Mouse (Mus musculus) Patski (cell line): ENCODE measurements around the gene Ntn4. TPM values are rescaled to one million over a fixed set of nuclear protein-coding genes. Genes with fewer than 3 reads are reported as not detected.
A peak's percentile ranks its signal among the peaks of the same experiment; 100 is the strongest.

ENCODE experiments used
- ATAC-seq: fragments of 100-300 bp; one replicate; pipeline ENCODE4 v1.8.0; 2021
- CTCF ChIA-PET: fragments of 350-600 bp; sonication (Branson Sonifier 250); formaldehyde crosslinking; loops from one replicate; lab custom pipeline; 2022; ENCODE audit warnings: inconsistent platforms; lab: Charles Lee
- POLR2A ChIA-PET: fragments of 350-600 bp; sonication (Branson Sonifier 250); formaldehyde crosslinking; loops from one replicate; lab custom pipeline; 2022; ENCODE audit warnings: antibody characterized with exemption, inconsistent platforms; lab: Charles Lee
- DNase-seq: peaks from one replicate; pipeline ENCODE4 v3.0.0-alpha.2; 2011; ENCODE audit warnings: low read depth, low spot score
- H3K27me3 ChIP-seq: fragments of 371-371 bp; one replicate; pipeline ENCODE4 v1.5.1; 2021
- CTCF ChIP-seq: fragments of 100-300 bp; IDR thresholded peaks from one replicate; pipeline ENCODE4 v1.5.1; 2021
- in situ Hi-C: fragments of 300-500 bp; cut with MboI; formaldehyde crosslinking; loops from 3 replicates; pipeline ENCODE4 v1.11.1; 2018; ENCODE audit warnings: low pct_unique_long_range_greater_than_20kb, mixed read lengths
- polyA plus RNA-seq: library from polyadenylated mRNA; unstranded; gene quantifications from one replicate; pipeline ENCODE4 v1.2.3, GENCODE M21; 2021

The Ntn4 gene
- polyA plus RNA-seq, 1 experiment from 2014 or later: 159 TPM

DNA sequence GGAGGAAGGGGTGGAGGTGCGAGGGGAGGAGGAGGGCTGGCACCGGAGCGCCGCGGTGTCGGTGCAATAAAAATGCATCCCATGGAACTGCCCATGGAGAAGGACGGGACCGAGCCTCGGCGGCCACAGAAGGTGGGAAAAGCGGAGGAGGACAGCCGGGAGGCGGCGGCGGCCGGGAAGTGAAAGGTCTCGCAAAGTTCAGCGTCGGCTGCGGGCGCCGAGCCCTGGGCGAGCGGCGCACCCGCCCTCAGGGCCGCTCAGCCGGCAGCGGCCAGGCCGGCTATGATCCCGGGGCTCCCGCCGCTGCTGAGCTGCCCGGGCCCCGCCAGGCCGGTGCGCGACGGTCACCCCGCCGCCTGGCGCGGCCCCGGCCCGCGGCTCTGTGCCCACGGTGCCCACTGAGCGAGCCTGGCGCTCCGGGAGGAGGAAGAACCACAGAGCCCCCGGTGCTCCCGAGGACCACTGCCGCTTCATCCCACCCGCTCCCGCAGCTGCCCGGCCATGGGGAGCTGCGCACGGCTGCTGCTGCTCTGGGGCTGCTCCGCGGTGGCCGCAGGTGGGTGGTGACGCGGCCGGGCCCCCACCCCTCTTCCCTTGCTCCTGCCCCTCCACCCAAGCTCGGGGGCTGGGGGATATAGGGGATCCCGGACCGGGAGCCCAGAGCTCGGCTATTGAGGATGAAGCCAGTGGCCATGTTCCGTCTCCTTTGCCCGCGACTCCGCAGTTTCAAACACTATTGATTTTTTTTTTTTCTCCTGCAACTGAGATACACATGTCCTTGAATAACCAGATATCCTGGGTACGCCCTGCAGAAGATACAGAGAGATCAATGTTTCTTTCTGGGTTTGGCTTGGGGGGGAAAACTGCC is 706 bp downstream of the Ntn4 start:
- no peak for DNase-seq
- in situ Hi-C loops: no loop called here
- CTCF ChIA-PET: interaction anchor here (0.7 to 1.5 kb wide), 2 partner anchors 8 to 45 kb away, joined by 3 read pairs; no protein-coding TSS in a partner anchor
- no peak for TF ChIP-seq CTCF
- peak; percentile 38 for ATAC-seq
- POLR2A ChIA-PET: interaction anchor here (0.7 to 1.2 kb wide), 7 partner anchors 26 to 750 kb away, joined by 3 to 5 read pairs (median 4); no protein-coding TSS in a partner anchor
- H3K27me3 ChIP-seq: no peaks in the 10 kb centered on the region

DNA sequence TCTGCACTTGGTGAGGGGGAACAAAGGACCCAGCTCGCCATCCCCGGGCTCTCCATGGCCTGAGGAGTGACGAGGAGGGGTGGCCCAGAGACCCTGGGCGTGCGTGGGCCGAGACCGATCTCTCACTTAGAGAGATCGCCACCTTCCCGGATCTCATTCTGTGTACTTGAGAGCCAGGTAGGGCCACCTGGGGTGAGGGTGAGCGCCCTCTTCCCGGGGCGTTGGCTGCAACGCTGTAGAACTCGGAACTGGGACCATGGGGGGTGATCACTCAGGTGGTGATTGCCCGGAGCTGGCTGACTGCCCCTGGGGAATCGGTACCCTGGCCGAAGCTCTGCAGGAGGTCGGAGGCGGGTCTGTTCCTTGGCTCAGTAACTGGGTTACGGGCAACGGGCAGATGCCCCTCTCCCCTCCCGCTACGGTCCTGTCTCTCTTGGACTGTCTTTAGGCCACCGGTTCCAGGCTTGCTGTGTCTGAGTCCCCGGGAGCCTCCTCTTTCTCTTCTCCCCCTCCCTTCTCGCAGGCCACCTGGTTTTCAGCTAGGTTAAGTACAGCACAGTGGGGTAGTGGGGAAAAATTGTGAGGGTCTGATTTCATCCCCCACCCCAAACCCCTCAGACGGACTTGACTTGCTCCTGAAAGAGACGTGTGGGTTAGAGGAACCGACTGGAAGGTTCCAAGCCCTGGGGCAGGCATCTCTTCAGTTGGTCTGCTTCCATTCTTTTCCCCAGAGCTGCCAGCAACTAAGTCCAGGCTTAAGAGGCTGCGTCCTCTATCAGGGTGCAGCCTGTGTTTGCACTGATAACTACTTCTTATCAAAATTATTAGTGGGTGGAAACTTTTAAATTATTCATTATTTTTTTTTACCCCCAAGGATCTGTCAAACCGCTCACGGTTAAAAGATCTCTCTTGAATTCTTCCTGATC is 1.6 kb downstream of the Ntn4 start:
- ChIA-PET CTCF (interaction anchor here (0.6 to 1.5 kb wide), 4 partner anchors 9 to 802 kb away, joined by 3 read pairs; no protein-coding TSS in a partner anchor), POLR2A (interaction anchor here (0.7 to 1.2 kb wide), 10 partner anchors 19 to 749 kb away, joined by 3 to 7 read pairs (median 4); no protein-coding TSS in a partner anchor)
- no peaks in the 10 kb centered on the region for H3K27me3 ChIP-seq
- no peak for TF ChIP-seq CTCF
- ATAC-seq (peak; percentile 67), DNase-seq (no peak)
- in situ Hi-C loops: no loop called here

DNA sequence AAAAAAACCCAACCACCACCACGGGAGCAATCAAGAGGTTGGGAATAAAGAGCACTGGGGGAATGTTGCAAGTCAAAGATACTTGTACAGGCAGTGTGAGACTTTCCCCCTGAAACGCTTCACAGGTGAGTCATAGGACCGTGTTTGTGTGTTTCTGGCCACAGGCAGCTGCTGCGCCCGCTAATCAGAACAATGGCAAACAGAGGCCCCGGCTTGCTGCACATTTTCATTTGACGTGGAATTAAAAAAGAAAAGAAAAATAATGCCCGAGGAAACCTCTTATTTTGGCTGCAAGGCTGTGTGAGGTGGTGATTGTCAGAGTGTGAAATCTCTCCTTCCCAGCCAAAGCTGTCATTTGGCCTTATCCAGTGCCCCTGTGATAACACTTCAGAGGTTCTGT is 2.4 kb downstream of the Ntn4 start:
- ChIA-PET POLR2A (interaction anchor here (0.6 to 1.1 kb wide), 4 partner anchors 18 to 105 kb away, joined by 3 to 7 read pairs (median 4); no protein-coding TSS in a partner anchor), CTCF (interaction anchor here (0.6 to 0.8 kb wide), 2 partner anchors 151 to 801 kb away, joined by 3 read pairs; no protein-coding TSS in a partner anchor)
- no peak for TF ChIP-seq CTCF
- H3K27me3 ChIP-seq: no peaks in the 10 kb centered on the region
- in situ Hi-C loops: no loop called here
- DNase-seq (no peak), ATAC-seq (peak; percentile 58)

GRCm38 (mm10) chr10:93644451-93644941 is 4.0 kb downstream of the Ntn4 start:
- no peak for TF ChIP-seq CTCF
- ChIA-PET CTCF (interaction anchor here (0.8 to 1.6 kb wide), 3 partner anchors 15 to 155 kb away, joined by 3 to 4 read pairs (median 3); no protein-coding TSS in a partner anchor), POLR2A (interaction anchor here (0.6 kb wide), 1 partner anchor 14 kb away, joined by 4 read pairs; no protein-coding TSS in a partner anchor)
- H3K27me3 ChIP-seq: no peaks in the 10 kb centered on the region
- in situ Hi-C loops: no loop called here
- no peak for ATAC-seq
- DNase-seq: no peak

GRCm38 (mm10) chr10:93647655-93648561 is 7.4 kb downstream of the Ntn4 start:
- H3K27me3 ChIP-seq: no peaks in the 10 kb centered on the region
- no peak for TF ChIP-seq CTCF
- DNase-seq (no peak), ATAC-seq (no peak)
- POLR2A ChIA-PET: interaction anchor here (0.7 to 0.8 kb wide), 2 partner anchors 9 to 1177 kb away, joined by 3 read pairs; no protein-coding TSS in a partner anchor
- in situ Hi-C loops: no loop called here
- CTCF ChIA-PET: interaction anchor here (1.0 to 2.1 kb wide), 5 partner anchors 10 to 129 kb away, joined by 3 to 9 read pairs (median 4); no protein-coding TSS in a partner anchor

DNA sequence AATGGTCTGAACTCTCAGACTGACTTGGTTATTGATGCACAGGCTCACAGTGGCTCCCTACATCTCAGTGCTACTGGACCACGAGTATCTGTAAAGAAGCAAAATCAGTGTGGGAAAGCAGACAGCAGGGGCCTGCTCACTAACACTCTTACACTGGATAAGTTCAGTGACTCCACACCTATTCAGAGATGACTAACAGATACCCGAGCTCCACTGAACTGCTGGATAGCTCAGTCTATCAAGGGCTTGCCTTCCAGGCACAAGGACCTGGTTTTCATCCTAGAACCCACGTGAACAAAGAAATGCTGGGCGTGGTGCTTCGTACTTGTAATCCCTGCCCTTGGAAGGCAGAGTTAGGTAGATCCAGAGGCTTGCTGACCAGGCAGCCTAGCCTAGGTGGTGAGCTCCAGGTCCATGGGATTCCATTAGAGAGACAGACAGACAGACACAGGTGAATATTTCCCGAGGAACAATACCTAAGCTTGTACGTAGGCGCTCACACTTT is 8.2 kb downstream of the Ntn4 start:
- in situ Hi-C loops: no loop called here
- peak; percentile 67 for ATAC-seq
- ChIA-PET POLR2A (interaction anchor here (0.6 kb wide), 1 partner anchor 12 kb away, joined by 5 read pairs; no protein-coding TSS in a partner anchor), CTCF (interaction anchor here (0.7 to 2.1 kb wide), 7 partner anchors 9 to 54 kb away, joined by 3 to 9 read pairs (median 4); no protein-coding TSS in a partner anchor)
- no peaks in the 10 kb centered on the region for H3K27me3 ChIP-seq
- no peak for TF ChIP-seq CTCF
- no peak for DNase-seq

GRCm38 (mm10) chr10:93649127-93649526 is 8.6 kb downstream of the Ntn4 start:
- H3K27me3 ChIP-seq: no peaks in the 10 kb centered on the region
- DNase-seq: no peak
- ChIA-PET POLR2A (interaction anchor here (0.6 kb wide), 1 partner anchor 12 kb away, joined by 5 read pairs; no protein-coding TSS in a partner anchor), CTCF (interaction anchor here (0.7 to 2.1 kb wide), 6 partner anchors 8 to 54 kb away, joined by 3 to 9 read pairs (median 4); no protein-coding TSS in a partner anchor)
- ATAC-seq: no peak
- no peak for TF ChIP-seq CTCF
- in situ Hi-C loops: no loop called here

- no peaks in the 10 kb centered on the region for H3K27me3 ChIP-seq
- POLR2A ChIA-PET: no interaction called here
- ATAC-seq (no peak), DNase-seq (no peak)
- CTCF ChIA-PET: interaction anchor here (1.4 to 2.1 kb wide), 3 partner anchors 13 to 55 kb away, joined by 4 to 9 read pairs (median 5); no protein-coding TSS in a partner anchor
- in situ Hi-C loops: no loop called here
- TF ChIP-seq CTCF: no peak
Measured at GRCm38 (mm10) chr10:93649600-93649999, 9.1 kb downstream of the Ntn4 start.
